Mouse (Mus musculus) right cerebral cortex, postnatal 25 days (tissue): ENCODE measurements around the gene Kri1.
"Not testable (repeated sequence)": the region's sequence is repeated elsewhere in the genome, so short reads cannot be mapped to it uniquely, and the experiment has no call there.

Source experiments
- DNase-seq: peaks from one replicate; pipeline ENCODE4 v3.0.0; 2022

Kri1 gene

GRCm38 (mm10) chr9:21314367-21315140, 26.8 kb upstream of the Kri1 start:
- DNase-seq: no peak

- peak; percentile 72 for DNase-seq
Observed at GRCm38 (mm10) chr9:21313394-21313793, 25.6 kb upstream of the Kri1 start.

GRCm38 (mm10) chr9:21312134-21312533, 24.4 kb upstream of the Kri1 start, which contains the start of gene Ap1m2:
Gene Ap1m2 (minus strand): TSS chr9:21312337.
- DNase-seq: no peak

- no peak for DNase-seq
Observed at GRCm38 (mm10) chr9:21311695-21312094, 23.9 kb upstream of the Kri1 start.

GRCm38 (mm10) chr9:21309150-21309741, 21.5 kb upstream of the Kri1 start:
- no peak for DNase-seq

GRCm38 (mm10) chr9:21305065-21305464, 17.3 kb upstream of the Kri1 start:
- no peak for DNase-seq

- no peak for DNase-seq
Observed at GRCm38 (mm10) chr9:21299014-21299413, 11.2 kb upstream of the Kri1 start.

- DNase-seq: no peak
Observed at GRCm38 (mm10) chr9:21292271-21292670, 4.5 kb upstream of the Kri1 start.

GRCm38 (mm10) chr9:21291868-21292267, 4.1 kb upstream of the Kri1 start:
- not testable (repeated sequence) for DNase-seq

- peak; percentile 100 for DNase-seq
Observed at GRCm38 (mm10) chr9:21291022-21291787, 3.4 kb upstream of the Kri1 start, which contains the start of gene Cdkn2d. Gene Cdkn2d (minus strand): TSS chr9:21291407.

GRCm38 (mm10) chr9:21290589-21290988, 2.8 kb upstream of the Kri1 start:
- DNase-seq: no peak

- DNase-seq: no peak
Observed at GRCm38 (mm10) chr9:21289337-21289671, 1.5 kb upstream of the Kri1 start.

- no peak for DNase-seq
Observed at GRCm38 (mm10) chr9:21288404-21289336, 901 bp upstream of the Kri1 start.

GRCm38 (mm10) chr9:21286753-21287152, 1.0 kb downstream of the Kri1 start:
- no peak for DNase-seq

GRCm38 (mm10) chr9:21283994-21284393, 3.8 kb downstream of the Kri1 start:
- no peak for DNase-seq

- DNase-seq: no peak
Observed at GRCm38 (mm10) chr9:21283591-21283990, 4.2 kb downstream of the Kri1 start.

GRCm38 (mm10) chr9:21277776-21278175, 10.0 kb downstream of the Kri1 start:
- no peak for DNase-seq

GRCm38 (mm10) chr9:21276307-21276706, 11.5 kb downstream of the Kri1 start:
- no peak for DNase-seq

GRCm38 (mm10) chr9:21275727-21276126, 12.0 kb downstream of the Kri1 start:
- DNase-seq: no peak

- no peak for DNase-seq
Observed at GRCm38 (mm10) chr9:21275013-21275710, 12.6 kb downstream of the Kri1 start.

- no peak for DNase-seq
Observed at GRCm38 (mm10) chr9:21274336-21274735, 13.4 kb downstream of the Kri1 start.
